ENCODE assay signal across 8 mouse cellular contexts in genomic region chrX:107816218-107816554, GRCm38 (mm10). TPM values are rescaled to one million over a fixed set of nuclear protein-coding genes. Genes with fewer than 3 reads are reported as not detected.
A peak's percentile ranks its signal among the peaks of the same experiment; 100 is the strongest.
DNase-seq lines count a peak whose midpoint lies in the region; ATAC-seq lines count a peak whose summit lies in the region.

Gene 2610002M06Rik (minus strand): TSS chrX:107816334.

- H3K4me2 ChIP-seq in hindbrain, embryonic 12.5 days (replicated peaks), result peak within 1 kb of the TSS; percentile 54

- H3K9me3 ChIP-seq in hindbrain, embryonic 12.5 days (replicated peaks), result no peaks in the 10 kb centered on the region

- peak; percentile 93 for DNase-seq in NIH3T3 (ENCODE audit: low read depth)
- DNase-seq in cerebellum, adult 9-11 months, result peak; percentile 87
- DNase-seq in frontal cortex, adult 2 months (ENCODE audit: extremely low spot score in 1 of 2, low spot score in 1 of 2), result peak; percentile 56 to 82
- DNase-seq in layer of hippocampus, postnatal 14 days (ENCODE audit: low spot score in 2 of 2), result peak; percentile 67 to 79
- peak; percentile 88 for DNase-seq in lung, postnatal 14 days
- peak; percentile 93 for DNase-seq in retina, postnatal 1 day
- DNase-seq in urinary bladder, adult 18-20 months (ENCODE audit: low spot score in 2 of 2), result peak; percentile 68 to 78

- H3K27ac ChIP-seq in hindbrain, embryonic 12.5 days, result no peak within 1 kb of the TSS

- ATAC-seq in hindbrain, embryonic 12.5 days (ENCODE audit: low FRiP score), result peak; percentile 100

- 14% methylated on average over 28 of the region's 28 CpGs for WGBS in hindbrain, embryonic 12.5 days

- no peaks in the 10 kb centered on the region for H3K36me3 ChIP-seq in hindbrain, embryonic 12.5 days

- H3K27me3 ChIP-seq in hindbrain, embryonic 12.5 days, result no peaks in the 10 kb centered on the region

- peak within 1 kb of the TSS; percentile 53 for H3K4me3 ChIP-seq in hindbrain, embryonic 12.5 days

- peak within 1 kb of the TSS; percentile 67 for H3K9ac ChIP-seq in hindbrain, embryonic 12.5 days

- H3K4me1 ChIP-seq in hindbrain, embryonic 12.5 days, result no peaks in the 10 kb centered on the region

RNA-seq across cellular contexts. Expression of gene 2610002M06Rik, which starts in this region (rescaled TPM):
- 21.3 and 22.9 TPM in 2 replicates for polyA plus RNA-seq in frontal cortex, adult 2 months (2012; rRNA removed)
- polyA plus RNA-seq in hindbrain, embryonic 12.5 days (2016; fragmentation: Nextera tagmentation; extraction: Ambion mirVana), result 11.0 and 12.1 TPM in 2 replicates
- 10 to 100 TPM; 30.4 to 34.5 TPM for total RNA-seq in layer of hippocampus, postnatal 14 days (2021)
